Mouse (Mus musculus): ENCODE data around the gene Il17ra.

GRCm38 (mm10) chr6:120531020-120531965, 68.2 kb downstream of the Il17ra start, which contains the start of gene Hdhd5:
- no peak for TF ChIP-seq CTCF (conservative IDR thresholded peaks at IDR 0.05; ENCODE audit: insufficient read depth, insufficient read length, low read depth, low read length)
- peak; percentile 55 for TF ChIP-seq POLR2A (IDR thresholded peaks at IDR 0.05; ENCODE audit: low read depth, low read length)
